Mouse (Mus musculus) adrenal gland, adult 2 months (tissue): ENCODE measurements around the gene Ube2cbp. TPM values are rescaled to one million over a fixed set of nuclear protein-coding genes. Genes with fewer than 3 reads are reported as not detected.

Experiments
- DNase-seq: peaks from one replicate; pipeline ENCODE4 v3.0.0; 2021
- polyA plus RNA-seq: library from polyadenylated mRNA; depleted of rRNA; stranded (reverse); fragments of >200 nt; gene quantifications from 2 replicates; pipeline ENCODE4 v1.2.3, GENCODE M21; 2012
- total RNA-seq, 2 experiments: library from RNA; stranded (reverse); gene quantifications; 2 replicates each; pipeline ENCODE4 v1.2.3; 2021

The Ube2cbp gene
- total and polyA plus RNA-seq, 3 experiments: 0.66 to 2.0 (median 1.8) TPM

DNA sequence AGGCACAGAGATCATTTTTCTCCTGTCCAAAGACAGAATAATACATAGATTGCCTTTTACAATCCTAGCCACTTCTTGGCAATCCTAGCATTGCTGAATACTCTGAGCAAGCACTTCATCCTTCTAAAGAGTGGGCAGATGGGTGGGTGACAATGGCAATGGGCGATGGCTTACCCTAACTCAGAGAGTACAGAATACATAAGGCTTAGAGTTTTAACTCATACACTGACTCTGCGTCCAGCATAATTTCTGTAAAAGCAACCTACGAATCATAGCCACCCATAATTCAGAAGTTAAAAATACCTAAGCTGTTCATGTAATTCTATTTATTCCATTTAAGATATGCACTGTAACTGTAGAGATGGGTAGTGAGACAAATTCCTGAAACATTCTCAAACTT, 29.2 kb downstream of the Ube2cbp start:
- DNase-seq: no peak

DNA sequence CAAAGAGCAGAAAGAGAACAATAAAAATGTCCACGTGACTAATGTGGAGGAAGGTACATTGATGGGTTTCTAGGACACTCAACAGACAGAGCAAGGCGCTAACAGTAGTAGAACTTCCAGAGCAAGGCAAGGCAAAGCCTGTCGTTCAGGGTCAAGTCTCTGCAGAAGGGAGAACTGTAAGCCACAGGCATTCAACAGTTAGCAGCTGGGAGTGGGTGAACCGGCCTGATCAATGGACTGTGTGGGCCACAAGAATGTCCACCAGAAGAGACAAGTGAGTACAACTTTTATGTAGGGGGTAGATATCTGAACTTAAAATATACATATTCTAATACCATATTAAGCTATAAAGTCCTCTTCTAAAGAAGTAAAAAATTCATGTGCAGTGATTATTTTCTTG, 41.4 kb downstream of the Ube2cbp start:
- no peak for DNase-seq

DNA sequence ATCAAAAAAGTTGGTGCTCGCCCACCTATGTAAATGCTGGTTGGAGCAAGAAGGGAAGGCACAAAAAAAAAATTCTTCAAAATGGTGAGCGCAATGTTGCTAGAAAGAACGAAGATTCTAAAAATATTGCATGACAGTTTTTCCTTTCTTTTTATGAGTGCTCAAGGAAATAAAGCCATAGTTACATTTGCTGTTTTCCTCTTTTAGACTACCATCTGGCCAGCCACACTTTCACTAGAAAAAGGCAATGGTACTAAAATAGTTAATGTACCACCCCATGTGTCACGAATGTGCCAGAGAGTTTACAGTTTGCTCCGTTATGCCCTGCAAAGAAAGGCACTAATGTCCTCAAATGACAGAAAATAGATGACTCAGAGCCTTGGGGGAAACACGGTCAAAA, 45.4 kb downstream of the Ube2cbp start:
- DNase-seq: no peak

DNA sequence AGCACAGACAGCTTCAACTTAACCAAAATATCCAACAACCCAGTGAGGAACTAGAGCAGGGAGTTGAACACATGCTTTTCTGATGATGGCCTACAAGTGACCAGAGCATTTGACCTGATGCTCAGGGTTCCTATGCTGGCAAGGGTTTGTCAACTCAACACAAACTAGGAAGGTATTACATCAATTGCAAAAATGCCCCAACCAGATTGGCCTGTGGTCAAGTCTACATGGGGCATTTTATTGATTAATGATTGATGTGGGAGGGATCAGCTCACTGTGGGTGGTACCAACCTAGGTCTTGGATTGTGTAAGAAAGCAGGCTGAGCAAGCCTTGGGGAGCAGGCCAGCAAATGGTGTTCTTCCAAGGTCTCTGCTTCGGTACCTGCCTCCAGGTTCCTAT, 46.8 kb downstream of the Ube2cbp start:
- no peak for DNase-seq

DNA sequence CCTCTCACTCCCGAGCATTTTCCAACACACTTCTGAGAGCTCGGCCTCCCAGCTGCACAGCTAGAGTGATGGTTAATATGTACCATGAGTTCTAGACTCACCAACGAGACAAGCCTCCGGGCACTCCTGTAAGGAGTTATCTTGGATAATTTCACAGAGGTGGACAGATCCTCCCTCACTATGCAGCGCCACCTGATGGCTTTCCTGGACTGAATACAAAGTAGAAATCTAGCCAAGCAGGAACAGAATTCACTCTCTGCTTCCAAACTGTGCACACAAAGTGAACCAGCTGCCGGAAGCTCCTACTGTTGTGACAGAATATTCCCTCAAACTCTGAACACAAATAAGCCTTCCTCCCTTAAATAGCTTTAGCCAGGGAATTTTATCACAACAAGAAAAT, 69.0 kb downstream of the Ube2cbp start:
- DNase-seq: peak; percentile 16

DNA sequence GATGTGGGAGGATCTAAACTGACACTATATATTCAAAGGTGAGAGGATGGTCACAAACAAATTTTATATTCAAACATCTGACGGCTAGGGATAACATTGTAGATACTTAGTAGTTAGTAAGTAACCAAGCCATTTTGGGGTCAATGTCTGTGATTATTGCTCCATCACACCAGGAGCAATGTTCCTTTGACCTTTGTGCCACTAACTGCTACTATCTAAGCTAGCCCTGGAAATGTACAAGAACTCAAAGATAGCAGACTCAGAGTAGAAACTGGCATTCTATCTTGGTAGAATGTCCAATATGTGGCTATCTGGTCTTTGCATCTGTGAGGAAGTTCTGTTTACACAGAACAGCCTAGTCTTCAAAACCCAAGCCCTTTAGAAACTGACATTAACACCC, 69.7 kb downstream of the Ube2cbp start:
- no peak for DNase-seq

- DNase-seq: no peak
Measured at GRCm38 (mm10) chr9:86393586-86394272, 71.0 kb downstream of the Ube2cbp start.

GRCm38 (mm10) chr9:86391467-86391866, 73.3 kb downstream of the Ube2cbp start:
- no peak for DNase-seq

DNA sequence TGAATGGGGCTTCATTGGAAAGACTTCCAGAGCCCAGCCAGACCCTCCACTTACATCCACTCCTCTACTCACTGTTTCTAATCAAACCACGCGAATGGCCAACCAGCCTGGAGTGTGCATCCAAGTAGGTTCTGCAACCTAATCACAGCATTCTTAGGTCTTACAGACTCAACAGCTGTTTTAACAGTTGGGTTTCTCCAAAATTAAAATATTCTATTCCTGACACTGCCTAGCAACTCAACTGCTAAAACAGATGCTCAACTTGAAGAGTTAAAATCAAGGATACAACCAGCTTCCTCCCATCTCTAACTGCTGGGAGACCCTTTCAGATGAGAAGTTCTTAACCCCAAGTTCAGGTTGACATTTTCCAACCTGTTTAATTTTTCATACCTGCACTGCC, 74.0 kb downstream of the Ube2cbp start:
- DNase-seq: no peak

DNA sequence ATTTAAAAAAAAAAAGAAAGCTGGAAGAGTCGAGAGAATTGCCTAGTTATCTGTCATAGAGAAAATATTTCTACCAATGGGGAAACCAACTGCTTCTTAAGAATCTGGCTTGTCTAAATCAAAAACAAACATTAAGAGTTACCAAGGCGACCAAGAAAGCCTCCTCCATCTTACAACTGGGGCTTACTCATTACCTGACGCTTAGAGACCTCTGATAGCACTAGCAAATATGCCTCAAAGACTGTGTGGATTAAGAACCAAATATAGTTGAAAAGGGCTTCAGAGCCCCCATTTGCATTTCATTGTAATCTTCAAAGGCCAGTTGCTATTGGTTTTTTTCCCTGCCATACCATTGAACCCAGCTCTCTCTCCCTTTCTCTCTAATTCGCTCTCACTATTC, 76.2 kb downstream of the Ube2cbp start:
- DNase-seq: no peak

GRCm38 (mm10) chr9:86376923-86377322, 87.8 kb downstream of the Ube2cbp start:
- DNase-seq: no peak

GRCm38 (mm10) chr9:86372783-86373567, 91.8 kb downstream of the Ube2cbp start:
- DNase-seq: no peak

DNA sequence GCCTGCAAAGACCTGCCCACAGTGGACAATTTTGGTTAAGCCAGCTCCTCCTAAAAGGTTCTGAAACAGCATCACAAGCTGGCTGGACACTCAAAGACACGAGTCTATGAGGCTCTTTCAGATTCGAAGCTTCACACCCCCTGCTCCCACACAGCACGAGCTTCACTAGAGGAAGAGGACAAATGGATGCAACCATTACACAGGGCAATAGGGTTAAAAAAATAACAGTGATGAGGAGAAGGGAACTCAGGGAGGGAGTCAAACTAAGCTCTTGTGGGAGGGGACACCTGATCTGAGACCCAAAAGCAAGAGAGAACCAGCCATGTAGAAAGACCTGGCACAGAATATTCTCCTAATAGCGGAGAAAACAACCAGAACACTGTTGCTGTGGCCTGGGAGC, 95.5 kb downstream of the Ube2cbp start:
- DNase-seq: no peak

DNA sequence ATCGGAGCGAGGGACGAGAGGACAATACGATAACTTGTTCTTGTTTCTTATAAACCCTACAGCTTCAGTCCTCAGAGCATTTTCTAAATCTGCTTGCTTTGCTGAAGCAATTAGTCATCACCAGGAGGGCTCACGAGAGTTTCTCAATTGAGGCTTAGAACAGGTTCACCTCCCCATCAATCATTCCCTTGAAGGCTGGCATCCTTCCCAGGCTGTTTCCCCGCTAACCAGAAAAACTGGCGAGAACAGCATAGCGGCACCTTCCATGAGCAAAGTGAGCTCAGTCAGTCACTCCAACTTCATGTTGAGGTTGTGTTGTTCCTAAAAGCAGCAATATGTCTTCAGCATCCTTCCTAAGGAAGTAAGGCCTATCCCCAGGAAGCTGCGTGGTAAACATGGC, 104.2 kb downstream of the Ube2cbp start:
- DNase-seq: peak; percentile 48

- DNase-seq: peak; percentile 63
Measured at GRCm38 (mm10) chr9:86355851-86356250, 108.9 kb downstream of the Ube2cbp start.

GRCm38 (mm10) chr9:86351491-86351890, 113.3 kb downstream of the Ube2cbp start:
- no peak for DNase-seq

GRCm38 (mm10) chr9:86336792-86337191, 128.0 kb downstream of the Ube2cbp start:
- no peak for DNase-seq

GRCm38 (mm10) chr9:86336361-86336760, 128.4 kb downstream of the Ube2cbp start:
- peak; percentile 10 for DNase-seq

GRCm38 (mm10) chr9:86335588-86335987, 129.2 kb downstream of the Ube2cbp start:
- no peak for DNase-seq

GRCm38 (mm10) chr9:86334357-86334756, 130.4 kb downstream of the Ube2cbp start:
- DNase-seq: no peak

DNA sequence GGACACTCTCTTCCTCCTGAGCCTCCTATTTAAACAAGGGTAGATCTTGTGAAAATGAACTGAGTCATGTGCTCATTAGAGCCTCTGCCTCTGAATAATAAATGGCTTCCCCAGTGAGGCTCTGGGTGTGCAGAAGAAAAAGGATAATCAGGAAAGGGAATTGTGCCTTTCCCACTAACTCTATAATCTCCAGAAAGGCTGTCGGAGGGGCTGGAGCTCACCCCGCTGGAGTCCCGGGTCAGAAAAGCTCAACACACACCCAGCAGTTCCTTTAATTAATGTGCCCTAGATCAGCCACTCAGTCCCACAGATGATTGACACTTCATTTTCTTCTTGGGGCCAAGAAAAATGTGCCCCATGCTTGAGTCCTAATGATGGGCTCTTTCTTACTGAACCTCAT, 134.2 kb downstream of the Ube2cbp start:
- DNase-seq: no peak

- DNase-seq: no peak
Measured at GRCm38 (mm10) chr9:86328270-86328669, 136.5 kb downstream of the Ube2cbp start.

- no peak for DNase-seq
Measured at GRCm38 (mm10) chr9:86327341-86327740, 137.4 kb downstream of the Ube2cbp start.

DNA sequence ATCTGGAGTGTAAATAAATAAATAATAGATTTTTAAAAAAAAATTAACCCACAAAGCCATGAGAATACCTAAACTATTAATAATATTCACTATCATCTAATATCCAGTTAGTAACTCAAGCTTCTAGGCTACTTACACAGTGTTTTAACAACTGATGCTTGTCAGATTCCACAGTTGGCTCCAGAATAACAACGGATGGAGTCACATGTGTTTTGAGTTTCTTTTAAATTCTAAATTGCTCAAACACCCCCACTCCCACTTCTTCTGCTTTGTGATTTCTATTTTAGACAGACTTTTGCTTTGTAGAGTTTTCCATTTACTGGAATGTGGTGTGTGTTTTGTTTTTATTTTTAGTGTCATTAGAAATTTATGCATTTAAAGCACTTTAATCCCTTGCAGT, 140.0 kb downstream of the Ube2cbp start:
- DNase-seq: no peak
